Mouse (Mus musculus) induced T-regulatory cell, adult 2 months (primary cell): ENCODE measurements at regions not wholly inside any gene's neighbourhood (a gene's known extent, or its start where the extent isn't known, plus 50 kb on each side); places are given as distances from the start of the nearest gene placed in this dataset.

Experiments used
- DNase-seq: peaks from one replicate; pipeline ENCODE4 v3.0.0-alpha.2; 2012; ENCODE audit warnings: low read depth

- no peak for DNase-seq
Observed at GRCm38 (mm10) chr3:56793054-56793453, 508.7 kb downstream of the Tm4sf1 start.

- DNase-seq, result no peak
Observed at GRCm38 (mm10) chr3:56789155-56789554, 512.6 kb downstream of the Tm4sf1 start.

DNA sequence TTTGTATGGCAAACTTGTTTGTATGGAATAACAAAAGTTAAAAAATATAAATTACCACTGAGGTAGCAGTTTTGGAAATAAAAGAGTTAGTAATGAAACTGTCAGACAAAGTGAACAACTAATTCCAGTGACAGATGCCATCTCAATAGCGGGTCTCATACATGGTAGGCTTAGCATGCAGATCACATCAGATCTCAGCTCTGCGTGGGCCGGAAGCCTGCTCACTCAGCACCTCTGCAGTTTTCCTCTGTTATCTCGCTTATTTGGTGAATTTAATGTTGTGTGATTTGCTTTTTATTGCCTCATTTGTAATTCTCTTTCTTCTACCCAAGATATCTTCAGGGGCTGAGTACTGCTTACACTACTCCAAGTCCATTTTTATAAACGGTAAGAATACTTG lies 527.9 kb downstream of the Tm4sf1 start:
- DNase-seq, result no peak

GRCm38 (mm10) chr3:56770225-56770624 lies 531.6 kb downstream of the Tm4sf1 start:
- DNase-seq, result no peak

DNA sequence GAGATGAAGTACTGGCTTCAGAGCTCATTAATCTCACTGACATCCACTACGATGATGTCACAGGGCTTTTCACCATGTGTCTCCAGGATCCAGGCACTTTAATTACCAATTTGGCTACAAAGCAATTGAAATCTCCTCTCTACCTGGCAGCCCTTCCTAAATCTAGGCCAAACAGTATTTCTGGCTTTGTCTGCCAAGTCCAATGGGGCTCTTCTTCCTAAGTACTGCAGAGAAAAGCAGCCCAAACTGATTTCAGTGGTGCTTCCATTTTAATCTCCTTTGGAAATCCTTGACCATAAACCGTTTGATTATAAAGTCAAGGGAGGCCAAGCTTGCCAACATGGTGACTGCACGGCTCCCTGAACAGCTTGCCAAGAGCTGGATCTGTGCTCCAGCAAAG lies 534.7 kb downstream of the Tm4sf1 start:
- no peak for DNase-seq

DNA sequence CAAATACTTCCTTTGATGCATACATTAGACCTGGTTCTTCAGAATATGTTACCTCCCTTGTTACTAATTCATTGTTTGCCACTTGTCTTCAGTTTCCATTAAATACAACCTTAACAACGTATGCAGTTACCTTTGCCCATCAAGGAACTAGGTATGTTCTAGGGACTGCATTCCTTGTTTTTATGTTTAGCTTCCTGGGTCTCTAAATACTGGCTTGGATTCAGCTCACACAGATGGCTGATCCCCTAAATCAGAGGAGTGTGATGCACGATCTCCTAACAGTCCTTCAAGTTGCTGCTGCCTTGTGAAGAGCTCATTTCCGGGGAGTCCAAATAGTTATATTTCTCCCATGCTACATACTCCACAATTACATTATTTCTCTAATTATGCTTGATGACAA lies 537.5 kb downstream of the Tm4sf1 start:
- DNase-seq, result no peak

GRCm38 (mm10) chr3:56763896-56764295 lies 537.9 kb downstream of the Tm4sf1 start:
- DNase-seq, result no peak

GRCm38 (mm10) chr3:56753654-56754053 lies 548.1 kb downstream of the Tm4sf1 start:
- no peak for DNase-seq

DNA sequence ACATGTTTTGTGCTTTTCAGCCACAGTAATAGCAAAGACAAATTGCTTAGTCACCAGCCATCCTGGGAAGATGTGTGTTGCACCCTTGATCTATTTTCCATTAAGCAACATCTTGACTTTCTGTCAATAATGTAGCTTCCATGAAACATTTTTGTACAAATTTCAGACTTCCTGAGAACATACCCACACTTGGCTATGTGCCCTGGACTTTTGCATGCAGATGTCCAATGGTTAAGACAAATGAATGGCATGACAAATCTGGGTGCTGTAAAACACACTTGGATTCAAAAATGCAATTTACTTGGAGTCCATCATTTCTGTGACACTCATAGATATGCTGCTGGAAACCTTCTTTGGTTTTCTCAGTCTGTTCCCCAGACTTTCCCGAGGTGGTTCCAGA lies 549.9 kb downstream of the Tm4sf1 start:
- no peak for DNase-seq

- no peak for DNase-seq
Observed at GRCm38 (mm10) chr3:56740902-56741301, 557.4 kb upstream of the Nbea start.

DNA sequence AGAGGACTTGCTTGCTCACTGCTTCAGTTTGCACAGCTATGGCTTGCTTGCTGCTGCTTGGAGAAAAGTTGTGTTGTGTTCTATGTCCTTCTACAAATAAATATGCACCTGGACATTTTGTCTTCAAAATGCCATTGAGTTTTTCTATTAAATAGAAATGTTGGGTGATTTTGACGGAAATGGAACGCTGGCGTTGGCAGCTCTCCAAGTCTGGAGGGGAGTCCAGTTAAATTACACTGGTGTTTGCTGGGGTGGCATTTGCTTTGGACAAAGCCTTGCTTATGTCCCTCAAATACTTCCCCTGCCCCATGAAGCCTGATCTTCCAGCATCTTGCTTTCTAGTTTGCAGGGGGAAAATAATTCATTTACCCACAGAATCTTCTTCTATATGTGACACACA lies 556.0 kb upstream of the Nbea start:
- no peak for DNase-seq

DNA sequence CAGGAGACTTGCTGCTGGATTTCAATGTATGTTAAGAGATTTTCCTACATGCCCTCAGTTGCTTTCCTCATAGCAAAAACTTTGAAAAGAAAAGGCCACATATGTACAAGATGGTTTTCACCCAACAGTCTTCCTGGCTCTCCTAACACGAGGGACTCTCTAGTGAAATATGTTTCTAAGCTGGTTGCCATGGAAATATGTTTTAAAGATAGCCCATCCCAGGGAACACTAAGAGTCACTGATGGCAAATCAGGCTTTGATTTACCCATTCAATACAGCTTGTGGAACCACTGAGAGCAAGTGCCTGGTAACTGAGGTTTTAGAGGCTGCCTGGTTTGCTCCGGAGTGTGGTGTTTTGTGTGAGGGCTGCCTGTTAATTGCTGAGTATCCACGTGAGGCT lies 547.3 kb upstream of the Nbea start:
- DNase-seq, result no peak

GRCm38 (mm10) chr3:56724991-56725390 lies 541.5 kb upstream of the Nbea start:
- DNase-seq, result no peak

DNA sequence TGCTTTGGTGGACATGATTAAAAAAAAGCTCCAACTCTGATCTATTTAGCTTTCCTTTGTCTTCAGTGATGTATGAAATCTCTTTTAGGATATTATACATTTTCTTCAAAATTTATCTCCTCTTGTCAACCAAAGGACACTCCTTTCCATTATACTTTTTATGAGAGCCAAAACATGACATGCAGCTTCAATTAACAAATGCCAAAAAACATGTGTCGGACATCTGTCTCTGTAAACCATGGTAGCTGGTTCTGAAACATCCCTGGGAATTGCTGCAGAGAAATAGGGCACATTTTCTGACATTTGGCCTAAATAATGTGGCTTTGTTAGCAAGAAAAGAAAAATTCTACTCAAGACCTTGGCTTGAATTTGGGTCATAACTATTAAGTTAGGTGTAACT lies 524.8 kb upstream of the Nbea start:
- no peak for DNase-seq

- no peak for DNase-seq
Observed at GRCm38 (mm10) chr3:56707312-56707711, 523.8 kb upstream of the Nbea start.

GRCm38 (mm10) chr3:56706038-56706437 lies 522.5 kb upstream of the Nbea start:
- DNase-seq, result no peak

GRCm38 (mm10) chr3:56698941-56699340 lies 515.4 kb upstream of the Nbea start:
- DNase-seq, result no peak

DNA sequence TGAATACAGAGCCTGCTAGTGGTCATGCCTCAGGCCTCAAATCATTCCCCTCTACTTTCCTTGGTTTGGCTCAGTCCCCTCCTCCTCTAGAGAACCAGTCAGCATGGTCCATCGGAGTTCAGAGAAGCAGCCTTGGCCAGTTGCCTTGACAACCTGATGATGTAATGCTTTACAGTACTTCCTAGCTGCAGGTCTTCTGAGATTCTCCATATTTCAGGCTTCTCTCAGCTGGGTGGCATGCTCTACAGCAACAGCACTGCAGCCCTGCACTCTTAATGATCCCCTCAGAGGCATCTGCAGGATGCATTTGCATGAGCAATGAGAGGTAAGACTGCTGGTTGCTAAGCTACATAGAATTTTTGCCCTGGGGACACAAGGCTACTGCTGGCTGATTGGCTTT lies 514.7 kb upstream of the Nbea start:
- no peak for DNase-seq

- DNase-seq, result no peak
Observed at GRCm38 (mm10) chr3:56681031-56681430, 497.5 kb upstream of the Nbea start.

DNA sequence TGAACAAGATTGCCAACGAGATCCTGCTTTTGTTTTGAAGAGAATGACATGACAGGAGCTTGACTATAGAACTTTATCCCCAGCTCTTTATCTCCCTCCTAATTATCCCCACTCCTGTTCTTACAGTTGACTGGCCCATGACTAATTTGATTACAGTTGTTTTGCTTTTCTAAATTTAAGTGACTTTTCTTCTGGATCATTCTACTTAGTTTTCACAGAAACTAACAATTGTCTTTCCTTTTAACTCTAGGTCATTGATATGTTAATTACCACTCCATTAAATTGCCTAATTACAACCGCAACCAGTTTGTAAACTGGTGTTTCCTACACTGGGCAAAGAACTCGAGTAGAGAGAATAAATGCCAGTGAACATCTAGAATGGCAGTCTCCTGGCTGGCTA lies 485.3 kb upstream of the Nbea start:
- DNase-seq, result no peak

GRCm38 (mm10) chr3:56660594-56660993 lies 477.1 kb upstream of the Nbea start:
- DNase-seq, result no peak

GRCm38 (mm10) chr3:56647313-56647712 lies 463.8 kb upstream of the Nbea start:
- no peak for DNase-seq
